Mouse (Mus musculus): Measurements from ENCODE around the gene Tmsb10. TPM values are rescaled to one million over a fixed set of nuclear protein-coding genes. Genes with fewer than 3 reads are reported as not detected.

Gene Tmsb10
- 1,453 TPM for polyA plus RNA-seq (2015; fragmentation: Illumina TruSeq; extraction: RNeasy Lipid Tissue Mini Kit (QIAGEN cat#74804); ENCODE audit: insufficient read depth, low replicate concordance)

DNA sequence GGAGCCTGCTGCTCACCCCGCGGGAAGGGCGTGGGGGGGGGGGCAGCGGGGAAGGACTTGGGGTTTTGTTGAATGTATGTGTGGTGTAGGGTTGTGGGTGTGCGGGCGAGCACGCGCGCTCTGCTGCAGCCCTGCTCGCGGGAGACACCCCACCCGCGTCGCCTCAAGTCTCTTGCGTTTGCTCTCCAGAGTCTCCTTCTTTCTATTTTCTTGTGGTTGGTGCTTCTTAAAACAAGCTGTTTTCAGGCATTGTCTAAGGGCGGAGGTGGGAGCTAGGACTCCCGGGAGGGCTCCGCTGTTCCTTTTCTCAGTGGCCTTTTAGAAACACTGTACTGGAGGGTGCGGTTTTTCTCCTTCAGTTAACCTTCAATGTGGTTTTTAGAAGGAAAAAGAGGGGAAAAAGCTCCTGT is at the start of gene Tmsb10:
TSS of gene Tmsb10 (minus strand) at position 87 of the 410 bp plus-strand sequence.

Other genes with a start within 250 kb of the Tmsb10 start
- 2.4 TPM for gene Tcf7l1, start 169.5 kb downstream of the Tmsb10 start, polyA plus RNA-seq (2015; fragmentation: Illumina TruSeq; extraction: RNeasy Lipid Tissue Mini Kit (QIAGEN cat#74804); ENCODE audit: insufficient read depth, low replicate concordance)
- gene Kcmf1, start 58.8 kb downstream of the Tmsb10 start, polyA plus RNA-seq (2015; fragmentation: Illumina TruSeq; extraction: RNeasy Lipid Tissue Mini Kit (QIAGEN cat#74804); ENCODE audit: insufficient read depth, low replicate concordance), result 66.7 TPM